Mouse (Mus musculus) midbrain, embryonic 14.5 days (tissue): ENCODE measurements around the gene Rps6ka5. TPM values are rescaled to one million over a fixed set of nuclear protein-coding genes. Genes with fewer than 3 reads are reported as not detected.

ENCODE experiments used
- ATAC-seq: fragments of 200-750 bp; cut with Nextera tagmentation; 2 replicates; pipeline ENCODE4 v1.8.0; 2017; ENCODE audit warnings: moderate number of reproducible peaks, moderate library complexity; ENCODE audit not compliant: low FRiP score, low TSS enrichment
- DNase-seq: peaks from one replicate; pipeline ENCODE4 v3.0.0-alpha.2; 2015
- H3K27ac ChIP-seq: fragments of 300-500 bp; sonication (generic); replicated peaks from 2 replicates; pipeline ENCODE4 v1.5.1; 2014; ENCODE audit warnings: mild to moderate bottlenecking, low read depth, low read length, moderate library complexity
- H3K27me3 ChIP-seq: fragments of 300-500 bp; sonication (generic); 2 replicates; pipeline ENCODE4 v1.6.1; 2014; ENCODE audit warnings: low read length, control low read depth, mixed read lengths; ENCODE audit not compliant: control insufficient read depth, insufficient read depth
- H3K36me3 ChIP-seq: fragments of 300-500 bp; sonication (generic); 2 replicates; pipeline ENCODE4 v1.6.1; 2014; ENCODE audit warnings: low read length, control low read depth; ENCODE audit not compliant: control insufficient read depth, insufficient read depth
- H3K4me1 ChIP-seq: fragments of 300-500 bp; sonication (generic); 2 replicates; pipeline ENCODE4 v1.6.1; 2014; ENCODE audit warnings: mild to moderate bottlenecking, antibody characterized with exemption, low read length, control low read depth; ENCODE audit not compliant: control insufficient read depth, insufficient read depth
- H3K4me2 ChIP-seq: fragments of 300-500 bp; sonication (generic); 2 replicates; pipeline ENCODE4 v1.6.1; 2014; ENCODE audit warnings: mild to moderate bottlenecking, low read length, moderate library complexity
- H3K4me3 ChIP-seq: fragments of 300-500 bp; sonication (generic); replicated peaks from 2 replicates; pipeline ENCODE4 v1.5.1; 2014; ENCODE audit warnings: low read depth, low read length
- H3K9ac ChIP-seq: fragments of 300-500 bp; sonication (generic); replicated peaks from 2 replicates; pipeline ENCODE4 v1.6.1; 2014; ENCODE audit warnings: mild to moderate bottlenecking, low read length, moderate library complexity
- H3K9me3 ChIP-seq: fragments of 300-500 bp; sonication (generic); 2 replicates; pipeline ENCODE4 v1.6.1; 2016; ENCODE audit warnings: low read length, control low read depth, mixed read lengths; ENCODE audit not compliant: control insufficient read depth
- WGBS: fragments of 180-500 bp; shearing (Covaris S2); extraction: QIAGEN DNeasy Blood & Tissue Kit; methylation state at CpG from one replicate; pipeline ENCODE4 v1.1.7; 2014; 5-methylcytosine and 5-hydroxymethylcytosine counted together
- polyA plus RNA-seq: library from polyadenylated mRNA; unstranded; fragments of >200 nt; fragmentation: Nextera tagmentation; extraction: Ambion mirVana; gene quantifications from 2 replicates; pipeline ENCODE4 v1.2.1, GENCODE M21; 2014

Rps6ka5 gene
- polyA plus RNA-seq, 1 experiment from 2014 or later: 7.9 TPM

DNA sequence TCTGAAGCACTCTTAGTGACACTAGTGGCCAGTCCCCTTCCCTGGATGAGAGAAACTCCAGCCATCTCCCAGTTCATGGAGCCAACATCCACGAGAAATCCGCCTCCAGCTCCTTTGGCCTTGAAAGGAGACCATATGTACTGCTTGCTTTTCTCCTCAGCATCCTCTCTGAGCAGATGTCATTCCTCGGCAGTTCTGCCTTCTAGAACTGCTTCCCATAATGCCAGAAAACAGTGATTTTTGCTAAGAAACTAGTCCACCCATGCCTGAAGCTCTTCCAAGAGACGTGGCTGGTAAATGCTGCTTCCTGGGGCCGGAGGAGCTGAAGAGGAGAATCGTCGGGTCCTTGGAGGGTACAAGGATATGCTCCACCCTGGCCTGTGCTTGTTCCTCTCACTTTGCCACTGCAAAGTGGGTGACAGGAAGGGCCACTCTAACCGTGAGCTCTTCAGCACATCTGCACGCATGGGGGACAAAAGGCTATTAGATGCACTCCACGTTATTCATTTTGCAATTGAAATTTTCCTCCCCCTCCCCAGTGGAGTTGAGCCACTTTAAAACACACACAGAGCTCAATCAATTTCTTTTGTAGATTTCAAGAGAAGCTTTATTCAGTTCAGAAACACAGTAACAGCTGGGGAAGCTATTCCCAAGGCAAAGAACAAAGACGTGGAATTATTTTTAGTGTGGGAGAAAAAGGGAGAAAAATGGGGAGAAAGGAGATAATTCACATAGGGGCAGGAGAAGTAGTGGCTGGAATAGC, 36.1 kb upstream of the Rps6ka5 start:
- H3K9ac ChIP-seq: no peak overlapping the region

GRCm38 (mm10) chr12:100757427-100757826, 30.6 kb upstream of the Rps6ka5 start:
- Histone ChIP-seq H3K4me1 (no peaks in the 10 kb centered on the region), H3K4me3 (no peak overlapping the region), H3K4me2 (no peak overlapping the region), H3K27ac (no peak overlapping the region), H3K9me3 (no peaks in the 10 kb centered on the region), H3K36me3 (no peaks in the 10 kb centered on the region), H3K9ac (no peak overlapping the region), H3K27me3 (no peaks in the 10 kb centered on the region)
- ATAC-seq: no peak
- DNase-seq: peak; percentile 27
- WGBS: 18% methylated on average over 4 of the region's 4 CpGs

More for the DNA sequence above, 36.1 kb upstream of the Rps6ka5 start:
- no peak overlapping the region for H3K4me2 ChIP-seq
- ATAC-seq (no peak), DNase-seq (no peak)
- no peaks in the 10 kb centered on the region for H3K36me3 ChIP-seq
- H3K27me3 ChIP-seq: no peaks in the 10 kb centered on the region
- peaks cover 4% of the 10 kb centered on the region; the same call in 1 of the 2 replicates for H3K4me1 ChIP-seq
- 56% methylated on average over 11 of the region's 11 CpGs for WGBS
- no peak overlapping the region for H3K4me3 ChIP-seq
- H3K9me3 ChIP-seq: no peaks in the 10 kb centered on the region
- H3K27ac ChIP-seq: peak overlapping the region; percentile 15; the same call in 1 of the 2 replicates

- Histone ChIP-seq H3K4me2 (no peak overlapping the region), H3K27ac (no peak overlapping the region), H3K9ac (no peak overlapping the region), H3K36me3 (no peaks in the 10 kb centered on the region), H3K4me1 (no peaks in the 10 kb centered on the region), H3K27me3 (no peaks in the 10 kb centered on the region), H3K9me3 (no peaks in the 10 kb centered on the region), H3K4me3 (no peak overlapping the region)
- ATAC-seq: no peak
- no peak for DNase-seq
- 73% methylated on average over 1 of the region's 1 CpGs for WGBS
These were observed 26.9 kb upstream of the Rps6ka5 start for GRCm38 (mm10) chr12:100753716-100754115.

GRCm38 (mm10) chr12:100752977-100753376, 26.2 kb upstream of the Rps6ka5 start:
- 81% methylated on average over 1 of the region's 1 CpGs for WGBS
- H3K4me1 ChIP-seq: no peaks in the 10 kb centered on the region
- H3K27ac ChIP-seq: no peak overlapping the region
- no peaks in the 10 kb centered on the region for H3K36me3 ChIP-seq
- no peak overlapping the region for H3K4me2 ChIP-seq
- H3K9me3 ChIP-seq: no peaks in the 10 kb centered on the region
- ATAC-seq: no peak
- no peaks in the 10 kb centered on the region for H3K27me3 ChIP-seq
- no peak overlapping the region for H3K9ac ChIP-seq
- no peak overlapping the region for H3K4me3 ChIP-seq
- no peak for DNase-seq

DNA sequence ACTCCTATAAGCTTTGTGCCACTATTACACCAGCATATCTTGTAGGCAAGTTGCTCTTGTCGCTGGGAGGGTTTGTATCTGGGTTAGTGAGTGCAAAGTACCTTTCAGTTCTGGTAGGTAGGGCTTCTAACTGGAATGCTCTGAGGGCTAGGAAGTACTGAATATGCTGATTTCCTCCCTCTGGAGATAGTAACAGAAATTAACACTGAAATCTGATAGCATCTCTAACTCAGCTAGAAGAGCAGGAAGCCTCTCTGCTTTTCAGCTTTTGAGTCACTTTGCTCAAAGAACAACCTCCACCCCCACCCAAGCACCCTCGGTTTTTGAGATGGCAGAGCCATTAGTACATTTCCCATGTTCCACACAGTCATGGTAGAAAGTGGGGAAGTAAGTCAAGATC, 15.7 kb upstream of the Rps6ka5 start:
- no peaks in the 10 kb centered on the region for H3K36me3 ChIP-seq
- no peak for DNase-seq
- H3K4me3 ChIP-seq: no peak overlapping the region
- H3K4me1 ChIP-seq: no peaks in the 10 kb centered on the region
- H3K4me2 ChIP-seq: no peak overlapping the region
- 74% methylated on average over 2 of the region's 2 CpGs for WGBS
- no peak for ATAC-seq
- H3K9ac ChIP-seq: no peak overlapping the region
- H3K9me3 ChIP-seq: no peaks in the 10 kb centered on the region
- H3K27me3 ChIP-seq: no peaks in the 10 kb centered on the region
- H3K27ac ChIP-seq: no peak overlapping the region

- H3K9ac ChIP-seq: no peak overlapping the region
- DNase-seq (no peak), ATAC-seq (no peak)
- no peaks in the 10 kb centered on the region for H3K27me3 ChIP-seq
- 91% methylated on average over 5 of the region's 5 CpGs for WGBS
- H3K4me2 ChIP-seq: no peak overlapping the region
- H3K9me3 ChIP-seq: no peaks in the 10 kb centered on the region
- H3K4me3 ChIP-seq: no peak overlapping the region
- H3K36me3 ChIP-seq: no peaks in the 10 kb centered on the region
- H3K4me1 ChIP-seq: no peaks in the 10 kb centered on the region
- H3K27ac ChIP-seq: no peak overlapping the region
These were observed 13.5 kb upstream of the Rps6ka5 start for GRCm38 (mm10) chr12:100740313-100740712.

DNA sequence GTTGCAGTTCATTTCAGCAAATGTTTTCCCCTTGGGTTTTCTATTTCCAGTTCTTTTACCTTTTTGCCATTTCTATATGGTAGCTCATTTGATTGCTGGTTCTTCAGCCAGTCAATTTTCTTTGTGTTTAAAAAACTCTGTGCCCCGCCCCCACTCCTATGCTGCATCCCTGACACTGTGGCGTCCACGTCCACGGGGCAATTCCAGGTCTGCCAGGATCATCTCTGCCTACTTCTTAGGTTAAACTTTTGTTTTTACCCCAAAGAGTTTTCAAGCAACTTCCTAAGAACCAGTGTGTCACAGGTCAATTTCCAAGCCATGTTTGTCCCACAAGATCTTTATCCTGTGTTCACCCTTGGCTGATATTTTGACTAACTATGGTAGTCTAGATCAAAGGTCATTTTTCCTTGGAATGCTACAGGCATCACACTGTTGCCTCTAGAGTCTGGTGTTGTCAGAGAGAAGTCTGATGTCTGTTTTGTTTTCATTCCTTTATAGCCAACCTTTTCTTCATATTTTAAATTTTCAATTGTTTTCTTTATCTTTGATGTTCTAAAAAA, 12.3 kb upstream of the Rps6ka5 start:
- Histone ChIP-seq H3K27ac (no peak overlapping the region), H3K9me3 (no peaks in the 10 kb centered on the region), H3K4me3 (no peak overlapping the region), H3K27me3 (no peaks in the 10 kb centered on the region), H3K36me3 (no peaks in the 10 kb centered on the region), H3K4me1 (no peaks in the 10 kb centered on the region), H3K9ac (no peak overlapping the region), H3K4me2 (no peak overlapping the region)
- 82% methylated on average over 4 of the region's 4 CpGs for WGBS
- DNase-seq (no peak), ATAC-seq (no peak)

DNA sequence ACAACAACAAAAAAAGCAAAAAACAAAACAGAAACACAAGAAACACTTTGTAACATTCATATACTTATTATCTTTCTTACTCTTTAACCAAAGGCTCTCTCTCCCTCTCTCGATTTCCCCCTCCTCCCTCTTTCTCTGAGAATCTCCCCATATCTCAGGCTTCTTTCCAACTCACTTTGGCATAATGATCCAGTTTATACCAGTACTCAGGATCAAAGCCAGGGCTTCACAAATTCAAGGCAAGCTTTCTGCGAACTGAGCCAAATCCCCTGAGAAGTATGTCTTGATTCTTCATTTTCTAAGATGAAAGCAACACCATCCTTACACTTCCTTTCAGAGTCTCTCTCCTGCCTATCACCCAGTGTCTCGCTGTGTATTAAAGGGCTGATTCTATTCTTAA, 11.7 kb upstream of the Rps6ka5 start:
- Histone ChIP-seq H3K4me1 (no peaks in the 10 kb centered on the region), H3K4me2 (no peak overlapping the region), H3K36me3 (no peaks in the 10 kb centered on the region), H3K27me3 (no peaks in the 10 kb centered on the region), H3K27ac (no peak overlapping the region), H3K9me3 (no peaks in the 10 kb centered on the region), H3K9ac (no peak overlapping the region), H3K4me3 (no peak overlapping the region)
- peak; percentile 17 for DNase-seq
- ATAC-seq: no peak
- WGBS: 58% methylated on average over 3 of the region's 3 CpGs

GRCm38 (mm10) chr12:100735581-100735980, 8.8 kb upstream of the Rps6ka5 start:
- H3K36me3 ChIP-seq: no peaks in the 10 kb centered on the region
- no peak overlapping the region for H3K27ac ChIP-seq
- no peaks in the 10 kb centered on the region for H3K9me3 ChIP-seq
- ATAC-seq (no peak), DNase-seq (no peak)
- H3K4me1 ChIP-seq: no peaks in the 10 kb centered on the region
- H3K4me3 ChIP-seq: no peak overlapping the region
- H3K27me3 ChIP-seq: no peaks in the 10 kb centered on the region
- H3K4me2 ChIP-seq: no peak overlapping the region
- WGBS: 95% methylated on average over 2 of the region's 2 CpGs
- H3K9ac ChIP-seq: no peak overlapping the region
